Mouse (Mus musculus): ENCODE measurements around the gene Pdzk1. TPM values are rescaled to one million over a fixed set of nuclear protein-coding genes. Genes with fewer than 3 reads are reported as not detected.

Gene Pdzk1
- polyA plus RNA-seq, 1 experiment: 0.19 TPM

- no peak overlapping the region for H3K27ac ChIP-seq (ENCODE audit: insufficient read depth, low read length)
Measured at GRCm38 (mm10) chr3:96872501-96872900, 43.4 kb downstream of the Pdzk1 start.

GRCm38 (mm10) chr3:96874808-96875571 is 45.9 kb downstream of the Pdzk1 start:
- TF ChIP-seq POLR2A (IDR thresholded peaks at IDR 0.05; ENCODE audit: extremely low read depth, insufficient read depth, low read length) (no peak), CTCF (IDR thresholded peaks at IDR 0.05; ENCODE audit: extremely low read depth, insufficient read depth, low read length) (no peak)
- no peaks in the 10 kb centered on the region; the same call in 1 of the 2 replicates for H3K4me1 ChIP-seq (ENCODE audit: control insufficient read depth, insufficient read depth, low read length)
- H3K27ac ChIP-seq (ENCODE audit: insufficient read depth, low read length): no peak overlapping the region
- H3K4me3 ChIP-seq (ENCODE audit: insufficient read depth, low read length): no peak overlapping the region

More at GRCm38 (mm10) chr3:96872501-96872900, 43.4 kb downstream of the Pdzk1 start:
- H3K4me1 ChIP-seq (ENCODE audit: control insufficient read depth, insufficient read depth, low read length): no peaks in the 10 kb centered on the region; the same call in 1 of the 2 replicates
- no peak overlapping the region for H3K4me3 ChIP-seq (ENCODE audit: insufficient read depth, low read length)
- TF ChIP-seq CTCF (IDR thresholded peaks at IDR 0.05; ENCODE audit: extremely low read depth, insufficient read depth, low read length) (no peak), POLR2A (IDR thresholded peaks at IDR 0.05; ENCODE audit: extremely low read depth, insufficient read depth, low read length) (no peak)

- TF ChIP-seq CTCF (IDR thresholded peaks at IDR 0.05; ENCODE audit: extremely low read depth, insufficient read depth, low read length) (no peak), POLR2A (IDR thresholded peaks at IDR 0.05; ENCODE audit: extremely low read depth, insufficient read depth, low read length) (no peak)
- Histone ChIP-seq H3K4me3 (ENCODE audit: insufficient read depth, low read length) (no peak overlapping the region), H3K27ac (ENCODE audit: insufficient read depth, low read length) (no peak overlapping the region), H3K4me1 (ENCODE audit: control insufficient read depth, insufficient read depth, low read length) (no peaks in the 10 kb centered on the region)
Measured at GRCm38 (mm10) chr3:96879536-96879935, 50.5 kb downstream of the Pdzk1 start.

- TF ChIP-seq CTCF (IDR thresholded peaks at IDR 0.05; ENCODE audit: extremely low read depth, insufficient read depth, low read length): no peak
- TF ChIP-seq POLR2A (IDR thresholded peaks at IDR 0.05; ENCODE audit: extremely low read depth, insufficient read depth, low read length): no peak
- no peak overlapping the region for H3K4me3 ChIP-seq (ENCODE audit: insufficient read depth, low read length)
- no peaks in the 10 kb centered on the region for H3K4me1 ChIP-seq (ENCODE audit: control insufficient read depth, insufficient read depth, low read length)
- H3K27ac ChIP-seq (ENCODE audit: insufficient read depth, low read length): no peak overlapping the region
Measured at GRCm38 (mm10) chr3:96880385-96880784, 51.3 kb downstream of the Pdzk1 start.

- Histone ChIP-seq H3K27ac (ENCODE audit: insufficient read depth, low read length) (no peak overlapping the region), H3K4me3 (ENCODE audit: insufficient read depth, low read length) (no peak overlapping the region)
- TF ChIP-seq POLR2A (IDR thresholded peaks at IDR 0.05; ENCODE audit: extremely low read depth, insufficient read depth, low read length) (no peak), CTCF (IDR thresholded peaks at IDR 0.05; ENCODE audit: extremely low read depth, insufficient read depth, low read length) (no peak)
Measured at GRCm38 (mm10) chr3:96881557-96881956, 52.5 kb downstream of the Pdzk1 start.

GRCm38 (mm10) chr3:96882061-96882849 is 53.2 kb downstream of the Pdzk1 start:
- TF ChIP-seq CTCF (IDR thresholded peaks at IDR 0.05; ENCODE audit: extremely low read depth, insufficient read depth, low read length): no peak
- no peak for TF ChIP-seq POLR2A (IDR thresholded peaks at IDR 0.05; ENCODE audit: extremely low read depth, insufficient read depth, low read length)
- Histone ChIP-seq H3K4me1 (ENCODE audit: control insufficient read depth, insufficient read depth, low read length) (no peaks in the 10 kb centered on the region), H3K27ac (ENCODE audit: insufficient read depth, low read length) (no peak overlapping the region), H3K4me3 (ENCODE audit: insufficient read depth, low read length) (no peak overlapping the region)

More at GRCm38 (mm10) chr3:96881557-96881956, 52.5 kb downstream of the Pdzk1 start:
- H3K4me1 ChIP-seq (ENCODE audit: control insufficient read depth, insufficient read depth, low read length): no peaks in the 10 kb centered on the region

- no peak for TF ChIP-seq POLR2A (IDR thresholded peaks at IDR 0.05; ENCODE audit: extremely low read depth, insufficient read depth, low read length)
- no peak for TF ChIP-seq CTCF (IDR thresholded peaks at IDR 0.05; ENCODE audit: extremely low read depth, insufficient read depth, low read length)
- no peaks in the 10 kb centered on the region for H3K4me1 ChIP-seq (ENCODE audit: control insufficient read depth, insufficient read depth, low read length)
- no peak overlapping the region for H3K4me3 ChIP-seq (ENCODE audit: insufficient read depth, low read length)
- H3K27ac ChIP-seq (ENCODE audit: insufficient read depth, low read length): no peak overlapping the region
Measured at GRCm38 (mm10) chr3:96883690-96884089, 54.6 kb downstream of the Pdzk1 start.

GRCm38 (mm10) chr3:96902336-96902999 is 73.4 kb downstream of the Pdzk1 start:
- no peak overlapping the region for H3K4me3 ChIP-seq (ENCODE audit: insufficient read depth, low read length)
- TF ChIP-seq CTCF (IDR thresholded peaks at IDR 0.05; ENCODE audit: extremely low read depth, insufficient read depth, low read length) (no peak), POLR2A (IDR thresholded peaks at IDR 0.05; ENCODE audit: extremely low read depth, insufficient read depth, low read length) (no peak)
- H3K27ac ChIP-seq (ENCODE audit: insufficient read depth, low read length): no peak overlapping the region
- H3K4me1 ChIP-seq (ENCODE audit: control insufficient read depth, insufficient read depth, low read length): no peaks in the 10 kb centered on the region; the same call in 1 of the 2 replicates

- Histone ChIP-seq H3K4me3 (ENCODE audit: insufficient read depth, low read length) (peak within 1 kb of the TSS; percentile 91), H3K4me1 (ENCODE audit: control insufficient read depth, insufficient read depth, low read length) (no peaks in the 10 kb centered on the region; the same call in 1 of the 2 replicates), H3K27ac (ENCODE audit: insufficient read depth, low read length) (peak within 1 kb of the TSS; percentile 49; the same call in 1 of the 2 replicates)
- TF ChIP-seq CTCF (IDR thresholded peaks at IDR 0.05; ENCODE audit: extremely low read depth, insufficient read depth, low read length) (no peak), POLR2A (IDR thresholded peaks at IDR 0.05; ENCODE audit: extremely low read depth, insufficient read depth, low read length) (no peak)
Measured at GRCm38 (mm10) chr3:96904393-96904792, 75.3 kb downstream of the Pdzk1 start, which contains the start of gene Gja5. Gene Gja5 (plus strand): TSS chr3:96904693.
